ENCODE assay signal across 15 mouse cellular contexts in genomic region chr11:8968094-8968493, GRCm38 (mm10). TPM values are rescaled to one million over a fixed set of nuclear protein-coding genes. Genes with fewer than 3 reads are reported as not detected.
"Had no signal": no experiment of that assay in that cellular context is flagged by ENCODE, and none has a peak within 500 bp of the region (broad histone marks: within the 10 kb centered on the region; RNA-seq: fewer than 3 reads in every experiment).

No protein-coding gene starts in this region.

- H3K9me3 ChIP-seq: limb, embryonic 15.5 days; megakaryocyte, embryonic 14.5 days; neural tube, embryonic 12.5 days had no signal

- DNase-seq: kidney, adult 11 months; kidney, postnatal 10 days; lung, embryonic 14.5 days; lung, postnatal 10 days; lung, postnatal 4 days; midbrain, embryonic 14.5 days; thymus, adult 2 months; thymus, postnatal 36 days had no signal

- H3K4me2 ChIP-seq: limb, embryonic 15.5 days; lung, embryonic 14.5 days; neural tube, embryonic 12.5 days had no signal

- H3K4me1 ChIP-seq: limb, embryonic 15.5 days; megakaryocyte, embryonic 14.5 days; neural tube, embryonic 12.5 days had no signal

- H3K4me3 ChIP-seq: limb, embryonic 15.5 days; megakaryocyte, embryonic 14.5 days; myocyte; neural tube, embryonic 12.5 days had no signal

- H3K27me3 ChIP-seq: limb, embryonic 15.5 days; neural tube, embryonic 12.5 days had no signal

- H3K9ac ChIP-seq: limb, embryonic 15.5 days; lung, embryonic 14.5 days; neural tube, embryonic 12.5 days had no signal

- H3K27ac ChIP-seq: limb, embryonic 15.5 days; neural tube, embryonic 12.5 days had no signal

- H3K36me3 ChIP-seq: limb, embryonic 15.5 days; neural tube, embryonic 12.5 days had no signal

RNA-seq across cellular contexts. Expression of gene Pkd1l1, which starts 5.0 kb away (rescaled TPM):
- total RNA-seq: layer of hippocampus, postnatal 25 days; left cerebral cortex, postnatal 25 days; neutrophil, adult 5-6 weeks had no signal
- polyA plus RNA-seq: myocyte had no signal
